Mouse (Mus musculus) embryonic fibroblast, embryonic 13.5 days (primary cell): ENCODE measurements around the gene Plcl1.

ENCODE experiments used
- CTCF ChIP-seq: IDR thresholded peaks from 2 replicates; pipeline ENCODE4 v1.5.1; 2011; ENCODE audit warnings: mild to moderate bottlenecking, control low read depth, low read length, moderate library complexity, borderline replicate concordance; ENCODE audit not compliant: insufficient read depth
- POLR2A ChIP-seq: IDR thresholded peaks from 2 replicates; pipeline ENCODE4 v1.6.1; 2011; ENCODE audit warnings: low read depth, mild to moderate bottlenecking, control low read depth, low read length, moderate library complexity

- no peak for TF ChIP-seq CTCF
- no peak for TF ChIP-seq POLR2A
Observed at GRCm38 (mm10) chr1:55749770-55750169, 344.0 kb downstream of the Plcl1 start.
